Comparison of ENCODE assay signal across 8 mouse cellular contexts in the genomic region with DNA sequence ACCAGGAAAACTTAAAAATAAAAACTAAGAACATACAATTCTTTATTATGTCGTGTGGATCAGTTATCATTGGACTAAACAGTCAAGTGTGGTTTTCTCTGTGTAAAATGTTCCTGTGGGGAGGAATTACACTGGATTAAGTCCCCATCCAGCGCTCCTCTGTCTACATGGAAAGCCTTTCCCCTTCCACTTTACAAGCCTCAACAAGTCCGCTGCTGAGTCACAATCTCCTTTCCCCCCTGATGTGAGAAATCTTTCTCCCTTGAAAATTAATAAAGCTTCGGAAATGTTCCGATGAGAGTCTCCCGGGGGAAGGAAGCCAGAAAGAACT. TPM values are rescaled to one million over a fixed set of nuclear protein-coding genes. Genes with fewer than 3 reads are reported as not detected.
A peak's percentile ranks its signal among the peaks of the same experiment; 100 is the strongest.
DNase-seq lines count a peak whose midpoint lies in the region; ATAC-seq and TF ChIP-seq lines count a peak whose summit lies in the region.

No protein-coding gene starts in this region.

- TF ChIP-seq POLR2A in ES-Bruce4 (IDR thresholded peaks at IDR 0.05; ENCODE audit: insufficient read depth, low read length), result no peak

- no peaks in the 10 kb centered on the region for H3K27me3 ChIP-seq in heart, embryonic 13.5 days (replicated peaks)
- H3K27me3 ChIP-seq in ES-Bruce4 (ENCODE audit: control insufficient read depth, insufficient read depth, low read length, poor library complexity, severe bottlenecking), result peaks cover 3% of the 10 kb centered on the region; the same call in 1 of the 2 replicates
- H3K27me3 ChIP-seq in forebrain, embryonic 15.5 days, result peaks cover 4% of the 10 kb centered on the region; the same call in 1 of the 2 replicates
- peaks cover 67% of the 10 kb centered on the region for H3K27me3 ChIP-seq in liver, embryonic 15.5 days

- H3K9ac ChIP-seq in heart, embryonic 13.5 days, result peak overlapping the region; percentile 98
- peak overlapping the region; percentile 91 for H3K9ac ChIP-seq in ES-Bruce4 (ENCODE audit: low read depth, poor library complexity, severe bottlenecking)
- H3K9ac ChIP-seq in forebrain, embryonic 15.5 days (replicated peaks), result peak overlapping the region; percentile 85
- H3K9ac ChIP-seq in liver, embryonic 15.5 days, result peak overlapping the region; percentile 47; the same call in 1 of the 2 replicates

- H3K4me2 ChIP-seq in heart, embryonic 13.5 days, result peak overlapping the region; percentile 84
- peak overlapping the region; percentile 74 for H3K4me2 ChIP-seq in forebrain, embryonic 15.5 days (replicated peaks)
- peak overlapping the region; percentile 92 for H3K4me2 ChIP-seq in liver, embryonic 15.5 days

- 4% methylated on average over 6 of the region's 6 CpGs for WGBS in heart, embryonic 13.5 days
- 3% methylated on average over 6 of the region's 6 CpGs for WGBS in forebrain, embryonic 15.5 days
- WGBS in liver, embryonic 15.5 days (ENCODE audit: insufficient replicate concordance), result 2% methylated on average over 6 of the region's 6 CpGs

- peak overlapping the region; percentile 87 for H3K4me3 ChIP-seq in heart, embryonic 13.5 days
- peak overlapping the region; percentile 73 for H3K4me3 ChIP-seq in ES-Bruce4 (ENCODE audit: low read depth, low read length)
- peak overlapping the region; percentile 68 for H3K4me3 ChIP-seq in forebrain, embryonic 15.5 days
- peak overlapping the region; percentile 70 for H3K4me3 ChIP-seq in liver, embryonic 15.5 days (replicated peaks)

- no peaks in the 10 kb centered on the region for H3K36me3 ChIP-seq in heart, embryonic 13.5 days
- H3K36me3 ChIP-seq in ES-Bruce4 (ENCODE audit: control insufficient read depth, insufficient read depth, low read length, poor library complexity, severe bottlenecking), result no peaks in the 10 kb centered on the region
- no peaks in the 10 kb centered on the region for H3K36me3 ChIP-seq in forebrain, embryonic 15.5 days
- no peaks in the 10 kb centered on the region for H3K36me3 ChIP-seq in liver, embryonic 15.5 days (replicated peaks)

- TF ChIP-seq CTCF in ES-Bruce4 (IDR thresholded peaks at IDR 0.05; ENCODE audit: low read depth, low read length), result no peak

- H3K27ac ChIP-seq in heart, embryonic 13.5 days (replicated peaks), result peak overlapping the region; percentile 99
- peak overlapping the region; percentile 80 for H3K27ac ChIP-seq in ES-Bruce4 (ENCODE audit: insufficient read depth, low read length)
- peak overlapping the region; percentile 97 for H3K27ac ChIP-seq in forebrain, embryonic 15.5 days (replicated peaks)
- peak overlapping the region; percentile 90 for H3K27ac ChIP-seq in liver, embryonic 15.5 days (replicated peaks)

- no peaks in the 10 kb centered on the region for H3K9me3 ChIP-seq in heart, embryonic 13.5 days
- no peaks in the 10 kb centered on the region for H3K9me3 ChIP-seq in ES-Bruce4 (replicated peaks; ENCODE audit: control insufficient read depth, insufficient read depth, low read length, poor library complexity, severe bottlenecking)
- no peaks in the 10 kb centered on the region for H3K9me3 ChIP-seq in forebrain, embryonic 15.5 days
- no peaks in the 10 kb centered on the region for H3K9me3 ChIP-seq in liver, embryonic 15.5 days (replicated peaks)

- H3K4me1 ChIP-seq in heart, embryonic 13.5 days, result peaks cover 9% of the 10 kb centered on the region
- H3K4me1 ChIP-seq in ES-Bruce4 (ENCODE audit: control insufficient read depth, insufficient read depth, low read length), result no peaks in the 10 kb centered on the region
- H3K4me1 ChIP-seq in forebrain, embryonic 15.5 days, result peaks cover 20% of the 10 kb centered on the region
- H3K4me1 ChIP-seq in liver, embryonic 15.5 days (replicated peaks), result peaks cover 15% of the 10 kb centered on the region

- no peak for DNase-seq in heart, postnatal 4 days
- DNase-seq in embryo, embryonic 10 days (ENCODE audit: low spot score), result no peak
- no peak for DNase-seq in layer of hippocampus, postnatal 14 days (ENCODE audit: low spot score in 2 of 2)
- DNase-seq in left cerebral cortex, adult 9 months (ENCODE audit: low spot score in 2 of 2), result no peak

- TF ChIP-seq EP300 in ES-Bruce4 (IDR thresholded peaks at IDR 0.05; ENCODE audit: insufficient read depth, low read depth, low read length), result no peak

- ATAC-seq in heart, embryonic 13.5 days (ENCODE audit: extremely low read depth, insufficient number of reproducible peaks, low FRiP score, low TSS enrichment), result no peak
- ATAC-seq in forebrain, embryonic 15.5 days (replicated peaks), result no peak
- ATAC-seq in liver, embryonic 15.5 days (ENCODE audit: insufficient read depth), result no peak

RNA-seq across cellular contexts. Expression of gene Cpeb2, which starts 0.9 kb away (rescaled TPM):
- polyA plus RNA-seq in heart, embryonic 13.5 days (2015; fragmentation: Nextera tagmentation; extraction: Ambion mirVana), result 3.8 and 4.7 TPM in 2 replicates
- 10 to 100 TPM; 26.0 to 29.4 TPM for total RNA-seq in heart, postnatal 4 days (2021)
- polyA plus RNA-seq in ES-Bruce4 (2011; ENCODE audit: insufficient read depth, insufficient read length, low read depth, missing spikeins), result 8.3 and 10.1 TPM in 2 replicates
- polyA plus RNA-seq in forebrain, embryonic 15.5 days (2015; fragmentation: Nextera tagmentation; extraction: Ambion mirVana), result 6.6 and 7.3 TPM in 2 replicates
- polyA plus RNA-seq in liver, embryonic 15.5 days (2015; fragmentation: Nextera tagmentation; extraction: Ambion mirVana), result 1.0 and 1.2 TPM in 2 replicates
- 10 to 100 TPM; 52.4 to 57.3 TPM for total RNA-seq in layer of hippocampus, postnatal 14 days (2021)

Comparison
In these comparisons a context has a peak if more than half of its experiments do, and no peak if none do; other contexts are left out.
1. H3K9ac ChIP-seq: peak in every context shown above with its lines; median percentile 98 in heart, embryonic 13.5 days; 91 in ES-Bruce4; 85 in forebrain, embryonic 15.5 days; 47 in liver, embryonic 15.5 days.